Mouse (Mus musculus): ENCODE measurements around the gene Tssk3.
A peak's percentile ranks its signal among the peaks of the same experiment; 100 is the strongest.

The Tssk3 gene

DNA sequence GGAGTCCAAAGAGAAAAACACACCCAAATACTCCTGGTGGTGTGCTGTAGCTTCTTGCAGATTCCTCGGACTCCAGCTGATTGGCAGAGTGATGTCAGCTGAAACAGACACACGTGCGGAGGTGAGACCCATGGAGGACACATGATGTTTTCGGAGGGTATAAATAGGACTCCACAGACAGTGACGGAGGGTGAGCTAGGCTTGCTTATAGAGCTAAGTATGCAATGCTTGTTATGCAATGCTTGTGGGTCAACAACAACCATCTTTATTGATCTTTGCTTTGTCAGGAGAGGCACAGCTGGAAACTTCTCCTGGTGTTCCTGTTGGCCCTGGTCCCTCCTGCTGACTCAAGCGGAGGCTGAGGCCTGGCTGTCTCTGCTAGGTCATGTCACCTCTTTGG, 42.1 kb downstream of the Tssk3 start:
- DNase-seq: no peak

DNA sequence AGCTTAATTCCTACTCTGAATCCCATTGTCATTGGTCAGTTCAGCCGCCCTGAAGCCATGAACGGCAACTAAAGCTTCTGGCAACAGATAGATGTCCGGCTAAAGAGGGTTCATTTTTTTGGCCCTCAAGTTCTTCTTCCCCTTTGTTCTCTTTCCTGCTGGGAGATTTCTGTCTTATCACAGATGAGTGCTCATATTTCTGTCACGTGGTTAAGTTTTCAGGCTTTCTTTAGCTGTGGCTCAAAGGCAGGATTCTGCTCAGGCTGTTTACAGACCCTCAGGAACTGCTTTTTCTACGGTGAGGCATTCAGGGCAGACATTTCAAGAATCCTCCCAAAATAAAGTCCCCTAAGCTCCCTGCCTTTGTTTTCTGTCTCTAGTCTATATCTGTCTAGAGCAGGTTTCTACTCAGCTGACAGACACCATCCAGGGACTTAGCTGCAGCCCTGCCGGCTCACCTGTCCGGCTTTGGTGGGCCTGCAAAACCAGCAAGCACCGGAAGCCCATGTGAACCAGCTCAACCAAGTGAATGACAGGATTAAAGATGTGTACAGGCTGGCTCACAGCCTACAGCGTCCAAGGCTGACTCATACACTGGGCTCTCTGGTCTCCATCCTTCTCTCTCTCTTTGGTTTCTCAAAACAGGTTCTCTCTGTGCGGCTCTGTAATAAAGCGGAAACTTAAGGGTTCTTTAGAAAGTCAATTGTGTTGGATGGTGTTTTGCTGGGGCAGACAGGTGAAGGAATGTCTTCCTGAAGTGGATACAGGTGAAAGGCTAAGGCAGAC, 42.9 kb downstream of the Tssk3 start:
- no peak for DNase-seq

DNA sequence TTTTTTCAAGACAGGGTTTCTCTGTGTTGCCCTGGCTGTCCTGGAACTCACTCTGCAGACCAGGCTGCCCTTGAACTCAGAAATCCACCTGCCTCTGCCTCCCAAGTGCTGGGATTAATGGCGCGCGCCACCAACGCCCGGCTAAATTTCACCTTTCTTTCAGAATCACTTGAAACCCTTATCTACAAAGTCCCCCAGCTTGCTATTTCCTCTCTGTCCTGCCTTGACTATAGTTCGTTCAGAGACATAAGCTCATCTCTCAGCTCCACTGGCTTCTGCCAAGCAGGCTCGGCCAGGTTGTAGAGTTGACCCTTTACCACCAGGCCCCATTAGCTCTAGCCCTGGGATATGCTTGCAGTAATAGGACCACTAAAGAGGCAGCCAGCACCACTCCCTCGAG, 43.5 kb downstream of the Tssk3 start:
- no peak for DNase-seq

DNA sequence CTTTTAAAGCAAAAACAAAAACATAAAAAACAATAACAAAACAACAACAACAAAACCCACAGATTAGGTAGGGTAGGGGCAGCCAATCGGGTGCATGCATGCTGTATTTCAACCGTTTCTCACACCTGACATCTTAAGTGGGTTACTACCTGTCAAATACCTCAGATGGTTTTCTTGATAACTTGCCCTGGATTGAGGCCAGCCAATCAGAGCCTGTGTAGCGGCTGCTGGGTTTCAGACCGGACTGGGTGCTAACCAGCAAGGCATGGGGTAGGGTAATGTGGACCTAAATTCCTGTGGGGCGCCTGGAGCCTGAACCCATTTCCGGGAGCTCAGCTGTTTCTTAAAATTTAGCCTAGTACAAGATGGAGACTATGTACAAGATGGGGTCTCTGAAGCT, 49.7 kb downstream of the Tssk3 start:
- peak; percentile 33 for DNase-seq

DNA sequence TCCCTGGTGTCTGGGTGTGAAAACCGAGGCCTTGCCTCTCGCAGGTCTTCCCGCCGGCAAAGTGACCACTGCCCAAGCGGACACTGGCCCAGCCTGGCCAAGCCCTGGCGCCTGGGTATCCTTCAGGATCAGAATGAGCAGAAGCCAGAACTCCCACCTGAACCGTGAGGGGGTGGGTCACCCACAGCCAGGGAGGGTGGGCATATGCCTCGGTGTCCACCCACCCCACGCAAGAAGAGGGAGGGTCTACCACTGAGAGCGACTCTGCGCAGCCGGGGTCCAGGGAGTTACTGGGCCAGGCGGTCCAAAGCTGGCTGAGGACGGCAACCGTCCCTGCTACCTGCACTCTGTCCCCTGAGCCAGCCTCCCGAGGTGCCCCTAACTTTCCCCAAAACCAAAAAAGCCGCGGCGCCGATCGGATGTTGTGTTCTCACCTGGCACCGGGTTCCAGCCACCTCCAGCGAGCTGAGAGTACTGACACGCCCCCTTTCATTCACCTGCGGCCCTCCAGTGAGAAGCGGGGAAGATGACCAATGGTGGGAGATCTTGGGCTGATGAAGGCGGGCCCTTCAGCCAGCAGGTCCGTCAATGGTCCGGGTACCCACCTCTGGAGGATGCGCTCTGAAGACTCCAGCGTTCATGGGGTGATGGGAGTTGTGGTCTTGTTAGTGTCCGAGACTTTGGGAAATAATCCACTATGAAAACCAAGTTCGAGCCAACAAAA, 50.3 kb downstream of the Tssk3 start, which contains the start of gene Zbtb8b:
Gene Zbtb8b (minus strand): TSS at position 514 of the 724 bp plus-strand sequence.
- peak; percentile 77 for DNase-seq
